Mouse (Mus musculus) cerebellum, postnatal 10 days (tissue): ENCODE measurements around the gene Astl.

Source experiments
- DNase-seq, 2 experiments: peaks; one replicate each; pipeline ENCODE4 v3.0.0; 2021; ENCODE audit warnings: mixed read lengths in 2 of 2

The Astl gene

GRCm38 (mm10) chr2:127369703-127370376 is 31.4 kb downstream of the Astl start:
- no peak for DNase-seq

GRCm38 (mm10) chr2:127370561-127371483 is 32.4 kb downstream of the Astl start:
- DNase-seq: no peak

- DNase-seq: no peak
These were observed 33.0 kb downstream of the Astl start for GRCm38 (mm10) chr2:127371484-127371861.

- no peak for DNase-seq
These were observed 33.6 kb downstream of the Astl start for GRCm38 (mm10) chr2:127372082-127372481.

- no peak for DNase-seq
These were observed 35.7 kb downstream of the Astl start for GRCm38 (mm10) chr2:127374131-127374530.

GRCm38 (mm10) chr2:127375087-127375486 is 36.6 kb downstream of the Astl start:
- no peak for DNase-seq

GRCm38 (mm10) chr2:127375759-127376341 is 37.4 kb downstream of the Astl start:
- DNase-seq: peak; percentile 42 to 44

GRCm38 (mm10) chr2:127376423-127377051 is 38.1 kb downstream of the Astl start:
- DNase-seq: no peak

- DNase-seq: peak; percentile 20 to 24
These were observed 39.6 kb downstream of the Astl start for GRCm38 (mm10) chr2:127377942-127378610.

GRCm38 (mm10) chr2:127378611-127378990 is 40.2 kb downstream of the Astl start:
- DNase-seq: no peak

- no peak for DNase-seq
These were observed 40.8 kb downstream of the Astl start for GRCm38 (mm10) chr2:127379250-127379649.

- no peak for DNase-seq
These were observed 45.4 kb downstream of the Astl start for GRCm38 (mm10) chr2:127383881-127384280.

- no peak for DNase-seq
These were observed 49.1 kb downstream of the Astl start for GRCm38 (mm10) chr2:127387521-127387920.

- DNase-seq: no peak
These were observed 51.9 kb downstream of the Astl start for GRCm38 (mm10) chr2:127390352-127390751.

- DNase-seq: no peak
These were observed 52.4 kb downstream of the Astl start for GRCm38 (mm10) chr2:127390846-127391245.

- DNase-seq: no peak
These were observed 52.9 kb downstream of the Astl start for GRCm38 (mm10) chr2:127391323-127391722.

- DNase-seq: no peak
These were observed 56.2 kb downstream of the Astl start for GRCm38 (mm10) chr2:127394606-127395161.

- DNase-seq: no peak
These were observed 60.3 kb downstream of the Astl start for GRCm38 (mm10) chr2:127398738-127399137.
